Mouse (Mus musculus): ENCODE measurements at regions not wholly inside any gene's neighbourhood (a gene's known extent, or its start where the extent isn't known, plus 50 kb on each side); places are given as distances from the start of the nearest gene placed in this dataset.

GRCm38 (mm10) chr7:51434865-51435264 lies 76.0 kb upstream of the Ano5 start:
- no peak for DNase-seq (ENCODE audit: low spot score)

DNA sequence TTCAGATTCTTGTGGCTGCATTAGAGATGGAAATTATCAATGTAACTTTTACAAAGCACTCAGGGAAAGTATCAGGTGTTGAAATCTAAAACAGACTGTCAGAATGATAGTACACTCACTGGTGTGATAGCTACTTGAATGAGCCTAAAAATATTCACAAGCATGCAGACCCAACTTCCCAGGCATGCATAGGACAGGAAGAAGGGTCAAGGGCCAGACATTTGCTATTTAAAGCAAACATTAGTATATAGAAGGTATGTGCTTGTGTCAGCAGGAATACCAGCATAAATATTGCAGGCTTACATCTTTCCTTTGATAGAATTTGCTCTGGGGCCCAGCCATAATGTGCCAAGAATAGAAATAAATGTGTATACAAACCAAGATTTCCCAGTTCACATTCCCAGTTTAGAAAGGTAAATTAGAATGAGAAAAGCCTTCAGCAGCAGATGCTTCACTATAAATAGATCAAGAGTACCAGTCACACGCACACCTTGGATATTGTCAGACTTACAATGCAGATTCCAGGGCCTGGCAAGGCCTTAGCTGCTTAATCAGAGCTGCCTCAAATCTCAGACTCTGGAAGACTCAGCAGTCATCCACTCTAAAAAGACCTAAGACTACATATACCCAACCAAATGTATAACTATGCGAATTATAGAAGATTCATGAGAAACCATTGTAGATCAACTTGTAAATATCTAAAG lies 55.7 kb upstream of the Ano5 start:
- intact Hi-C loops (cut with DNase I) = no loop called here
- no peak for DNase-seq (ENCODE audit: low spot score)

More at GRCm38 (mm10) chr7:51434865-51435264, 76.0 kb upstream of the Ano5 start:
- intact Hi-C loops (cut with DNase I) = loop anchor here (5.0 kb wide), 2 partner anchors 168 to 1483 kb away; no protein-coding TSS in a partner anchor

GRCm38 (mm10) chr7:51458757-51459156 lies 52.1 kb upstream of the Ano5 start:
- intact Hi-C loops (cut with DNase I) = no loop called here
- no peak for DNase-seq (ENCODE audit: low spot score)
